ENCODE assay signal across 13 mouse cellular contexts in the genomic region with DNA sequence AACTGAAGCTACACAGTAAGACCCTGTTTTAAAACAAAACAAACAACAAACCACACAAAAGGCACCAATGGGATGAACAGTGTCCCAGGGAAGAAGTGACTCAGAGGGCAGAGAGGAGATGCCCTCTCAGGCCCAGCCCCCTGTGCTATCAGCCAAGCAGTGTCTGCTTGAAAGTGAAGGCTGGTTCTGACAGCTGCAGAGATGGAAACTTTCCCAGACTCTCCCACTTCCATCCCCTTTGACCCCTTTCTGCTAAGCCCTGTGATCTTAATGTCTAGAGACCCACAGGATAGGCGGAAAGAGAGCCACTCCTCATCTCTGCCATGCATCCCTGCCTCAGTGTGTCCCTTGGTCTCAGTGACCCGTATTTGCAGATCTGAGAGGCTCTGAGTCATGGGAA. TPM values are rescaled to one million over a fixed set of nuclear protein-coding genes. Genes with fewer than 3 reads are reported as not detected.
DNase-seq lines count a peak whose midpoint lies in the region; ATAC-seq and TF ChIP-seq lines count a peak whose summit lies in the region.
"Had no signal": no experiment of that assay in that cellular context is flagged by ENCODE, and none has a peak within 500 bp of the region (broad histone marks: within the 10 kb centered on the region; RNA-seq: fewer than 3 reads in every experiment).

No protein-coding gene starts in this region.

- no peak for TF ChIP-seq CTCF in intestine, postnatal 0 days (IDR thresholded peaks at IDR 0.05; ENCODE audit: low read depth)

- peaks cover 6% of the 10 kb centered on the region; the same call in 1 of the 2 replicates for H3K9me3 ChIP-seq in megakaryocyte, embryonic 14.5 days
- no peaks in the 10 kb centered on the region for H3K9me3 ChIP-seq in lung, embryonic 16.5 days (ENCODE audit: control insufficient read depth, low read length)
- H3K9me3 ChIP-seq in hindbrain, embryonic 12.5 days (replicated peaks): no peaks in the 10 kb centered on the region
- H3K9me3 ChIP-seq in intestine, postnatal 0 days (ENCODE audit: control insufficient read depth): no peaks in the 10 kb centered on the region
- H3K9me3 ChIP-seq: heart, embryonic 12.5 days had no signal

- peaks cover 5% of the 10 kb centered on the region for H3K36me3 ChIP-seq in megakaryocyte, embryonic 14.5 days (replicated peaks; ENCODE audit: low read length)
- no peaks in the 10 kb centered on the region for H3K36me3 ChIP-seq in lung, embryonic 16.5 days (ENCODE audit: control insufficient read depth, insufficient read depth, low read length)
- H3K36me3 ChIP-seq in hindbrain, embryonic 12.5 days: no peaks in the 10 kb centered on the region
- H3K36me3 ChIP-seq in intestine, postnatal 0 days (ENCODE audit: control insufficient read depth, insufficient read depth): no peaks in the 10 kb centered on the region
- H3K36me3 ChIP-seq: heart, embryonic 12.5 days had no signal

- H3K4me3 ChIP-seq in megakaryocyte, embryonic 14.5 days (replicated peaks): peak overlapping the region; percentile 44
- H3K4me3 ChIP-seq in lung, embryonic 16.5 days (ENCODE audit: low read length): no peak overlapping the region
- no peak overlapping the region for H3K4me3 ChIP-seq in hindbrain, embryonic 12.5 days
- H3K4me3 ChIP-seq in intestine, postnatal 0 days (ENCODE audit: low read depth, low read length): no peak overlapping the region
- H3K4me3 ChIP-seq: heart, embryonic 12.5 days had no signal

- WGBS in lung, embryonic 16.5 days: 48% methylated on average over 2 of the region's 2 CpGs
- 75% methylated on average over 2 of the region's 2 CpGs for WGBS in hindbrain, embryonic 12.5 days
- WGBS in intestine, postnatal 0 days: 73% methylated on average over 2 of the region's 2 CpGs

- H3K9ac ChIP-seq in lung, embryonic 16.5 days (ENCODE audit: low read length): no peak overlapping the region
- no peak overlapping the region for H3K9ac ChIP-seq in hindbrain, embryonic 12.5 days
- H3K9ac ChIP-seq in intestine, postnatal 0 days (ENCODE audit: low read depth, low read length): no peak overlapping the region
- H3K9ac ChIP-seq: heart, embryonic 12.5 days had no signal

- DNase-seq in adrenal gland, postnatal 14 days: peak; percentile 51
- no peak for DNase-seq in adrenal gland, postnatal 4 days (ENCODE audit: low spot score in 2 of 2)
- no peak for DNase-seq in right cerebral cortex, postnatal 25 days
- DNase-seq: B cell, adult 2 months; cerebellum, adult 2 months; thymus, adult 2 months had no signal

- peaks cover 65% of the 10 kb centered on the region for H3K4me1 ChIP-seq in megakaryocyte, embryonic 14.5 days
- H3K4me1 ChIP-seq in lung, embryonic 16.5 days (replicated peaks; ENCODE audit: control insufficient read depth, insufficient read depth, low read length): peaks cover 27% of the 10 kb centered on the region
- peaks cover 14% of the 10 kb centered on the region for H3K4me1 ChIP-seq in hindbrain, embryonic 12.5 days
- H3K4me1 ChIP-seq in intestine, postnatal 0 days (replicated peaks; ENCODE audit: control insufficient read depth, insufficient read depth, low read length): peaks cover 10% of the 10 kb centered on the region

- peak overlapping the region; percentile 99 for H3K27ac ChIP-seq in lung, embryonic 16.5 days (ENCODE audit: low read length)
- no peak overlapping the region for H3K27ac ChIP-seq in hindbrain, embryonic 12.5 days
- H3K27ac ChIP-seq in intestine, postnatal 0 days (ENCODE audit: low read depth, low read length): no peak overlapping the region

- no peak for ATAC-seq in megakaryocyte, adult 5-6 weeks (ENCODE audit: poor library complexity, severe bottlenecking)
- ATAC-seq in lung, embryonic 16.5 days (ENCODE audit: low read depth): peak; percentile 19
- no peak for ATAC-seq in hindbrain, embryonic 12.5 days (ENCODE audit: low FRiP score)
- no peak for ATAC-seq in intestine, postnatal 0 days

- H3K4me2 ChIP-seq in lung, embryonic 16.5 days (ENCODE audit: low read depth, low read length): no peak overlapping the region
- no peak overlapping the region for H3K4me2 ChIP-seq in hindbrain, embryonic 12.5 days (replicated peaks)
- no peak overlapping the region for H3K4me2 ChIP-seq in intestine, postnatal 0 days (replicated peaks; ENCODE audit: low read depth)
- H3K4me2 ChIP-seq: heart, embryonic 12.5 days; midbrain, embryonic 11.5 days had no signal

- no peaks in the 10 kb centered on the region for H3K27me3 ChIP-seq in megakaryocyte, embryonic 14.5 days (replicated peaks)
- no peaks in the 10 kb centered on the region for H3K27me3 ChIP-seq in lung, embryonic 16.5 days (ENCODE audit: control insufficient read depth, insufficient read depth, low read depth, low read length)
- H3K27me3 ChIP-seq in hindbrain, embryonic 12.5 days: no peaks in the 10 kb centered on the region; the same call in none of the 2 replicates
- no peaks in the 10 kb centered on the region for H3K27me3 ChIP-seq in intestine, postnatal 0 days (replicated peaks; ENCODE audit: control insufficient read depth, insufficient read depth, low read length)
- H3K27me3 ChIP-seq: heart, embryonic 12.5 days had no signal

RNA-seq across cellular contexts. Expression of a gene that starts 49.5 kb away (rescaled TPM):
- 20.1 and 24.9 TPM in 2 replicates for total RNA-seq in adrenal gland, postnatal 14 days (2021)
- 10 to 100 TPM; 33.1 to 34.3 TPM for total RNA-seq in adrenal gland, postnatal 4 days (2021)
- polyA plus RNA-seq in megakaryocyte, embryonic 14.5 days (2012; ENCODE audit: insufficient read depth, low replicate concordance): 17.5 and 17.7 TPM in 2 replicates
- total RNA-seq in megakaryocyte, adult 5-6 weeks (2015): 66.6 and 70.7 TPM in 2 replicates
- total RNA-seq in megakaryocyte, adult 5-6 weeks (2017): 40.5 and 41.5 TPM in 2 replicates
- 106 TPM in 2 replicates for polyA plus RNA-seq in lung, embryonic 16.5 days (2015; fragmentation: Nextera tagmentation; extraction: Ambion mirVana)
- polyA plus RNA-seq in hindbrain, embryonic 12.5 days (2016; fragmentation: Nextera tagmentation; extraction: Ambion mirVana): 106 and 107 TPM in 2 replicates
- 49.0 and 49.8 TPM in 2 replicates for polyA plus RNA-seq in intestine, postnatal 0 days (2015; fragmentation: Nextera tagmentation; extraction: Ambion mirVana)
